9 mouse cellular contexts compared by ENCODE assay signal in genomic region chr1:58210203-58210602, GRCm38 (mm10). TPM values are rescaled to one million over a fixed set of nuclear protein-coding genes. Genes with fewer than 3 reads are reported as not detected.
DNase-seq lines count a peak whose midpoint lies in the region; ATAC-seq and TF ChIP-seq lines count a peak whose summit lies in the region.
"Had no signal": no experiment of that assay in that cellular context is flagged by ENCODE, and none has a peak within 500 bp of the region (broad histone marks: within the 10 kb centered on the region; RNA-seq: fewer than 3 reads in every experiment).

Gene Aox4 (plus strand): TSS chr1:58210397.

- H3K36me3 ChIP-seq in forebrain, embryonic 15.5 days, result no peaks in the 10 kb centered on the region
- H3K36me3 ChIP-seq in forebrain, embryonic 13.5 days (ENCODE audit: poor library complexity, severe bottlenecking), result no peaks in the 10 kb centered on the region

- H3K27ac ChIP-seq in forebrain, embryonic 15.5 days (replicated peaks), result peak within 1 kb of the TSS; percentile 55
- no peak within 1 kb of the TSS for H3K27ac ChIP-seq in forebrain, embryonic 13.5 days

- H3K27me3 ChIP-seq in forebrain, embryonic 15.5 days, result no peaks in the 10 kb centered on the region
- H3K27me3 ChIP-seq in forebrain, embryonic 13.5 days, result no peaks in the 10 kb centered on the region

- TF ChIP-seq POLR2A in lung, adult 2 months (IDR thresholded peaks at IDR 0.05; ENCODE audit: borderline replicate concordance, extremely low read depth, low read depth, low read length), result no peak

- WGBS in forebrain, embryonic 15.5 days, result 68% methylated on average over 17 of the region's 17 CpGs
- 85% methylated on average over 17 of the region's 17 CpGs for WGBS in forebrain, embryonic 13.5 days
- WGBS in lung, adult 2 months, result 64% methylated on average over 17 of the region's 17 CpGs

- H3K4me2 ChIP-seq in forebrain, embryonic 15.5 days (replicated peaks), result peak within 1 kb of the TSS; percentile 7
- no peak within 1 kb of the TSS for H3K4me2 ChIP-seq in forebrain, embryonic 13.5 days

- ATAC-seq in forebrain, embryonic 15.5 days (replicated peaks), result no peak
- ATAC-seq in forebrain, embryonic 13.5 days, result no peak; the same call in 1 of the 2 replicates

- peaks cover 10% of the 10 kb centered on the region; the same call in 1 of the 2 replicates for H3K4me1 ChIP-seq in forebrain, embryonic 15.5 days
- H3K4me1 ChIP-seq in forebrain, embryonic 13.5 days, result no peaks in the 10 kb centered on the region
- no peaks in the 10 kb centered on the region for H3K4me1 ChIP-seq in lung, adult 2 months (ENCODE audit: control insufficient read depth, insufficient read depth, low read length)

- peak within 1 kb of the TSS; percentile 7; the same call in 1 of the 2 replicates for H3K9ac ChIP-seq in forebrain, embryonic 15.5 days (replicated peaks)
- H3K9ac ChIP-seq in forebrain, embryonic 13.5 days, result no peak within 1 kb of the TSS

- TF ChIP-seq CTCF in lung, adult 2 months (IDR thresholded peaks at IDR 0.05; ENCODE audit: insufficient read depth, low read length), result no peak

- peak; percentile 71 for DNase-seq in brain, adult 2 months (ENCODE audit: low read depth, low spot score)
- DNase-seq in layer of hippocampus, adult 8-10 months (ENCODE audit: low spot score in 2 of 2), result peak; percentile 21 to 37
- peak; percentile 32 for DNase-seq in ovary, postnatal 14 days (ENCODE audit: low spot score)
- DNase-seq in lung, adult 2 months, result no peak
- no peak for DNase-seq in gastrocnemius, postnatal 4 days (ENCODE audit: low spot score in 2 of 2)
- no peak for DNase-seq in spleen, adult 12 weeks (ENCODE audit: low spot score)
- DNase-seq: heart, postnatal 4 days had no signal

- H3K9me3 ChIP-seq in forebrain, embryonic 15.5 days, result no peaks in the 10 kb centered on the region
- H3K9me3 ChIP-seq in forebrain, embryonic 13.5 days (replicated peaks), result no peaks in the 10 kb centered on the region

- H3K4me3 ChIP-seq in forebrain, embryonic 15.5 days, result no peak within 1 kb of the TSS
- no peak within 1 kb of the TSS for H3K4me3 ChIP-seq in forebrain, embryonic 13.5 days
- H3K4me3 ChIP-seq in lung, adult 2 months (replicated peaks; ENCODE audit: extremely low read depth, low read depth, low read length), result no peak within 1 kb of the TSS

RNA-seq across cellular contexts. Expression of gene Aox4, which starts in this region (rescaled TPM):
- 1.1 and 1.3 TPM in 2 replicates for polyA plus RNA-seq in forebrain, embryonic 15.5 days (2015; fragmentation: Nextera tagmentation; extraction: Ambion mirVana)
- 0.11 and 0.12 TPM in 2 replicates for polyA plus RNA-seq in forebrain, embryonic 13.5 days (2015; fragmentation: Nextera tagmentation; extraction: Ambion mirVana)
- total RNA-seq in layer of hippocampus, adult 8-10 months (2022), result 1 to 10 TPM; 1.8 to 2.8 (median 2.4) TPM
- polyA plus RNA-seq in lung, adult 2 months (2012; rRNA removed), result 0.05 and 0.51 TPM in 2 replicates
- under 1 TPM; 0.52 to 0.98 TPM for total RNA-seq in gastrocnemius, postnatal 4 days (2021)
- total RNA-seq: heart, postnatal 4 days had no signal

Comparison
In these comparisons a context has a peak if more than half of its experiments do, and no peak if none do; other contexts are left out.
1. DNase-seq: peak in brain, adult 2 months (single experiment), layer of hippocampus, adult 8-10 months (2 of 2) and ovary, postnatal 14 days (single experiment); none in lung, adult 2 months (single experiment), gastrocnemius, postnatal 4 days (0 of 2) and spleen, adult 12 weeks (single experiment).